Mouse (Mus musculus): ENCODE results near the gene Ptpn6. TPM values are rescaled to one million over a fixed set of nuclear protein-coding genes. Genes with fewer than 3 reads are reported as not detected.
"Not testable (repeated sequence)": the region's sequence is repeated elsewhere in the genome, so short reads cannot be mapped to it uniquely, and the experiment has no call there.

Gene Ptpn6
- polyA plus RNA-seq, 1 experiment from 2014 or later, result 4.9 TPM

DNA sequence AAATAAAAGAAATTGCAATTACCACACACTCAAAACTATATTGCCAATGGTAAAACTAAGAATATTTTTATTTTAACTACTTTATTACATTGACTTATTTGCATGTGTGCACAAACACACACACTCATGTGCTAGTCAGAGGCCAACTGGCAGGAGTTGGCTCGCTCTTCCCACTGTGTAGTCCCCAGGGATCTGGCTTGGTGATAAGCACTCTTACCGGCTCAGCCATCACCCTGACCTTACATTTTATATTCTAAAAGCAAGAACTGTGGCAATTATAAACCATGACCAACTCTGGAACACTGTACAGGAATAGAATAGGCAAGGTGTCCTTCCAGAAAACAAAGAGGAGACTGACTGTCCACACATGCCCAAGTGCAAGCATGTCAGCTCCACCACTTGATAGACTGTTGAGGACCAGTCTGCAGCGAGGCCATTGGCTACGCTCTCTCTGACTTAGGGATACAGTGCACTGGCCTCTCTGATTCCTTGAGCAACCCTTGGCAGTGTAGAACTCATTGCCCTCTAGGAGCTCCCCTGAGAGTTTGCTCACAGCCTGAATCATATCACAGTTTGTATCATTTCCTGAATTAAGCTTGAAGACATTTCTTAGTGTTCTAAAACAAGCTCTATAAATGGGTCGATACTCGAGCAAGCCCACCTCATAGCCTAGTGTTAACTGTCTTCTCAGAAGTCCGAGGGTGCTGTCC, 41.9 kb downstream of the Ptpn6 start:
- no peak overlapping the region for H3K4me3 ChIP-seq (ENCODE audit: low read length)
- no peaks in the 10 kb centered on the region for H3K9me3 ChIP-seq (ENCODE audit: control insufficient read depth, low read length)
- H3K36me3 ChIP-seq (ENCODE audit: control insufficient read depth, insufficient read depth, low read length), result peaks cover 6% of the 10 kb centered on the region; the same call in 1 of the 2 replicates
- H3K27me3 ChIP-seq (replicated peaks; ENCODE audit: control insufficient read depth, insufficient read depth, low read length), result no peaks in the 10 kb centered on the region
- no peak for ATAC-seq
- WGBS, result 91% methylated on average over 7 of the region's 7 CpGs
- no peaks in the 10 kb centered on the region for H3K4me1 ChIP-seq (ENCODE audit: control insufficient read depth, insufficient read depth, low read depth, low read length)
- no peak overlapping the region for H3K9ac ChIP-seq (ENCODE audit: low read depth, low read length)
- no peak overlapping the region for H3K4me2 ChIP-seq (ENCODE audit: low read length)
- no peak overlapping the region for H3K27ac ChIP-seq (ENCODE audit: low read depth, low read length)

GRCm38 (mm10) chr6:124694166-124694955, 44.2 kb downstream of the Ptpn6 start:
- Histone ChIP-seq H3K9me3 (ENCODE audit: control insufficient read depth, low read length) (no peaks in the 10 kb centered on the region), H3K4me2 (ENCODE audit: low read length) (no peak overlapping the region), H3K9ac (ENCODE audit: low read depth, low read length) (no peak overlapping the region), H3K27ac (ENCODE audit: low read depth, low read length) (peak overlapping the region; percentile 63; the same call in 1 of the 2 replicates), H3K27me3 (replicated peaks; ENCODE audit: control insufficient read depth, insufficient read depth, low read length) (no peaks in the 10 kb centered on the region), H3K4me3 (ENCODE audit: low read length) (no peak overlapping the region), H3K36me3 (ENCODE audit: control insufficient read depth, insufficient read depth, low read length) (no peaks in the 10 kb centered on the region), H3K4me1 (ENCODE audit: control insufficient read depth, insufficient read depth, low read depth, low read length) (no peaks in the 10 kb centered on the region)
- peak; percentile 87 for ATAC-seq
- WGBS, result 62% methylated on average over 15 of the region's 15 CpGs

DNA sequence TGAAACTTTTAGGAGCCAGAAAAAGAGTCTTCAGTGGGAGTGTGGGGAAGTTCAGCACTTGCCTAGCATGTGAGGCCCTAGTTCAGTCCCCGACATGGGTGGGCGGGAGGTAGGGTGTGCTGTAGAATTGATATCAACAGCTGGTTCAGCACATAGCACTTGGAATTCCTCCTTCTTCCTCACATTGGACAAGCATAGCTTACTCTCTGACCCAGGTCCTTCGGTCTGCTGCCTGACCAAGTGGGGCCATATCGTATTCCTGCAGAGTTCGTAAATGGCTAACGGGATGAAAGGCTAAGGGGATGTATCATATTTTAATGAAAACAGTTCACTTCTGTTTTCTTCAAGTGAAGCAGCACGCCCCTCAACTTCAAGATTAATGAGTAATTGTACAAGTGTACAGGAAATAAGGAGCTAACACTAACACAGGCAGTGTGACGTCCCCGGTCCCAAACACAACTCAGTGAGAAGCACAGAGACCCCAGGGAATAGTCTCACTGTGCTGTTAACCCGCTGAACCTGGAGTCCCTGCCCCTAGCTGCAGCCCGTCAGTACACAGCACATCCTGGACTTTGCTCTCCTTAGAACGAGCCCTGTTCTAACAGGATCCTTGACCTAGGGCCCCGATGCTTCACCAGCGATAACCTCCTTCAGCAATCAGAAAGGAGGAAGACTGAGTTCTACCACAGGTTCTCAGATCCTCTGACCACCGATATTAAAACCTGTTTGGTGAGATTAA, 45.1 kb downstream of the Ptpn6 start:
- Histone ChIP-seq H3K9me3 (ENCODE audit: control insufficient read depth, low read length) (no peaks in the 10 kb centered on the region), H3K27ac (ENCODE audit: low read depth, low read length) (peak overlapping the region; percentile 63; the same call in 1 of the 2 replicates), H3K36me3 (ENCODE audit: control insufficient read depth, insufficient read depth, low read length) (no peaks in the 10 kb centered on the region), H3K4me2 (ENCODE audit: low read length) (no peak overlapping the region), H3K27me3 (replicated peaks; ENCODE audit: control insufficient read depth, insufficient read depth, low read length) (no peaks in the 10 kb centered on the region), H3K4me1 (ENCODE audit: control insufficient read depth, insufficient read depth, low read depth, low read length) (no peaks in the 10 kb centered on the region), H3K4me3 (ENCODE audit: low read length) (no peak overlapping the region), H3K9ac (ENCODE audit: low read depth, low read length) (no peak overlapping the region)
- WGBS, result 74% methylated on average over 15 of the region's 15 CpGs
- no peak for ATAC-seq

DNA sequence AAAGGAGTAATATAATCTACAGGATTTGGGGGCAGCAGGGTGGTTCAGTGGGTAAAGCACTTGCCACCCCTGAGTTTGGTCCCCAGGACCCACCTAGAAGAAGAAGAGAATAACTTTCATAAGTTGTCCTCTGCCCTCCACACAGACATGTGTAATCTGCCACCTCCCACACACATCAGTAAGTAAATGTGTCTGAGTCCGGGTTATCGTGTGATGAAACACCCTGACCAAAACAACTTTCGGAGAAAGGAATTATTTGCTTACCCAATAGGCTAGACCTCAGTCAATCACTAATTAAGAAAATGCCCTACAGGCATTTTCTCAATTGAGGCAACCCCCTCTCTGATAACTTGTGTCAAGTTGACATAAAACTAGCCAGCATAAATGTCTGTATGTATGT, 48.0 kb downstream of the Ptpn6 start:
- 90% methylated on average over 3 of the region's 3 CpGs for WGBS
- no peaks in the 10 kb centered on the region for H3K27me3 ChIP-seq (replicated peaks; ENCODE audit: control insufficient read depth, insufficient read depth, low read length)

GRCm38 (mm10) chr6:124689011-124689410, 49.5 kb downstream of the Ptpn6 start:
- Histone ChIP-seq H3K36me3 (ENCODE audit: control insufficient read depth, insufficient read depth, low read length) (no peaks in the 10 kb centered on the region), H3K9me3 (ENCODE audit: control insufficient read depth, low read length) (no peaks in the 10 kb centered on the region), H3K4me3 (ENCODE audit: low read length) (no peak overlapping the region), H3K4me1 (ENCODE audit: control insufficient read depth, insufficient read depth, low read depth, low read length) (no peaks in the 10 kb centered on the region), H3K27ac (ENCODE audit: low read depth, low read length) (no peak overlapping the region), H3K4me2 (ENCODE audit: low read length) (no peak overlapping the region), H3K27me3 (replicated peaks; ENCODE audit: control insufficient read depth, insufficient read depth, low read length) (no peaks in the 10 kb centered on the region), H3K9ac (ENCODE audit: low read depth, low read length) (no peak overlapping the region)
- WGBS, result 97% methylated on average over 3 of the region's 3 CpGs
- ATAC-seq, result no peak

More for the DNA sequence above, 48.0 kb downstream of the Ptpn6 start:
- no peak overlapping the region for H3K27ac ChIP-seq (ENCODE audit: low read depth, low read length)
- no peaks in the 10 kb centered on the region for H3K36me3 ChIP-seq (ENCODE audit: control insufficient read depth, insufficient read depth, low read length)
- no peaks in the 10 kb centered on the region for H3K9me3 ChIP-seq (ENCODE audit: control insufficient read depth, low read length)
- H3K4me3 ChIP-seq (ENCODE audit: low read length), result no peak overlapping the region
- no peak for ATAC-seq
- no peak overlapping the region for H3K9ac ChIP-seq (ENCODE audit: low read depth, low read length)
- no peak overlapping the region for H3K4me2 ChIP-seq (ENCODE audit: low read length)
- H3K4me1 ChIP-seq (ENCODE audit: control insufficient read depth, insufficient read depth, low read depth, low read length), result no peaks in the 10 kb centered on the region

DNA sequence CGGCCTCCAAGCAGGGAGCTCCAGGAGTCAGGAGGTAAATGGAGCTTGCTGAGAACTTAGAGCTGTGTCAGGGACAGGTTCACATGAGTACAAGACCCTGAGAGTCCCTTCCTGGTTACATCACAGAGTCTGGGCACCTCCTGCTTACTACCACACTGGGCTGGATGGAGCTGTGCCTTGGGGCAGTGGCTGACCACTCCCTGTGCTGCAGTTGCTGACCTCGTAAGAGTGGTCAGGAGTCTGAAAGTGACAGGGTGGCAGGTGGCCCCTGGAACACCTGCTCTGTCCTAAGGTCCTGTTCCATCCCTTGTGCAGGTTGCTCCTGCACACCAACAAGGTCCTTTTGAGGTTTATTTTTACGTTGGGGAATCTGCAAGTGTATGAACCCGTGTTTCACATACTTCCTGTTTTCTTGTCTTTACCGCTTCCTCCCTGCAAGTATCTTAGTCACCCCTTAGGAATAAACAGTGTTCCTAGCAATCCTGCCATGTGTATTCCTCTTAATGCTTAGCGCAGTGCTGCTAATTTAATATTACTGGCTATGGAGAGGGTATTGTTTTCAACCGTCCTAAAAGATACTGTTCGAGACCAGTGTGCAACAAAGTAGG, 50.3 kb downstream of the Ptpn6 start:
- H3K27ac ChIP-seq (ENCODE audit: low read depth, low read length), result no peak overlapping the region
- no peaks in the 10 kb centered on the region for H3K9me3 ChIP-seq (ENCODE audit: control insufficient read depth, low read length)
- H3K4me3 ChIP-seq (ENCODE audit: low read length), result no peak overlapping the region
- no peak for ATAC-seq
- WGBS, result 88% methylated on average over 8 of the region's 8 CpGs
- no peaks in the 10 kb centered on the region for H3K4me1 ChIP-seq (ENCODE audit: control insufficient read depth, insufficient read depth, low read depth, low read length)
- no peak overlapping the region for H3K4me2 ChIP-seq (ENCODE audit: low read length)
- H3K27me3 ChIP-seq (replicated peaks; ENCODE audit: control insufficient read depth, insufficient read depth, low read length), result no peaks in the 10 kb centered on the region
- H3K9ac ChIP-seq (ENCODE audit: low read depth, low read length), result no peak overlapping the region
- H3K36me3 ChIP-seq (ENCODE audit: control insufficient read depth, insufficient read depth, low read length), result no peaks in the 10 kb centered on the region

DNA sequence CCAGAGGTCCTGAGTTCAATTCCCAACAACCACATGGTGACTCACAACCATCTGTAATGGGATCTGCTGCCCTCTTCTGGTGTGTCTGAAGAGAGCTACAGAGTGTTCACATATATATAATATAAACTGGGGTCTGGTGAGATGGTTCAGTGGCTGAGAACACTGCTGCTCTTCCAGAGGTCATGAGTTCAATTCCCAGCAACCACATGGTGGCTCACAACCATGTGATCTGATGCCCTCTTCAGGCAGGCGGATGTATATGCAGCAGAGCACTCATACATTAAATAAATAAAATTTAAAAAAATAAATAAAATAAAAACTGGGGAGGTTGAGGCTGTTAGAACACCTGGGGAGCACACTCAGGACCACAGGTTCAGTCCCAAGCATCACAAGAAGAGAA, 51.9 kb downstream of the Ptpn6 start:
- WGBS, result 87% methylated on average over 1 of the region's 1 CpGs
- H3K27me3 ChIP-seq (replicated peaks; ENCODE audit: control insufficient read depth, insufficient read depth, low read length); H3K9me3 ChIP-seq (ENCODE audit: control insufficient read depth, low read length); H3K4me3 ChIP-seq (ENCODE audit: low read length); H3K36me3 ChIP-seq (ENCODE audit: control insufficient read depth, insufficient read depth, low read length); H3K9ac ChIP-seq (ENCODE audit: low read depth, low read length); ATAC-seq; H3K27ac ChIP-seq (ENCODE audit: low read depth, low read length); H3K4me2 ChIP-seq (ENCODE audit: low read length); H3K4me1 ChIP-seq (ENCODE audit: control insufficient read depth, insufficient read depth, low read depth, low read length): not testable (repeated sequence)

GRCm38 (mm10) chr6:124685606-124686386, 52.7 kb downstream of the Ptpn6 start:
- H3K27ac ChIP-seq (ENCODE audit: low read depth, low read length), result no peak overlapping the region
- H3K4me2 ChIP-seq (ENCODE audit: low read length), result no peak overlapping the region
- no peaks in the 10 kb centered on the region for H3K27me3 ChIP-seq (replicated peaks; ENCODE audit: control insufficient read depth, insufficient read depth, low read length)
- H3K4me1 ChIP-seq (ENCODE audit: control insufficient read depth, insufficient read depth, low read depth, low read length), result no peaks in the 10 kb centered on the region
- H3K9me3 ChIP-seq (ENCODE audit: control insufficient read depth, low read length), result no peaks in the 10 kb centered on the region
- H3K36me3 ChIP-seq (ENCODE audit: control insufficient read depth, insufficient read depth, low read length), result no peaks in the 10 kb centered on the region
- no peak overlapping the region for H3K9ac ChIP-seq (ENCODE audit: low read depth, low read length)
- no peak overlapping the region for H3K4me3 ChIP-seq (ENCODE audit: low read length)
- 87% methylated on average over 12 of the region's 12 CpGs for WGBS
- no peak for ATAC-seq
